Mouse (Mus musculus): Measurements from ENCODE around the gene Osbpl8. TPM values are rescaled to one million over a fixed set of nuclear protein-coding genes. Genes with fewer than 3 reads are reported as not detected.
"Not testable (repeated sequence)": the region's sequence is repeated elsewhere in the genome, so short reads cannot be mapped to it uniquely, and the experiment has no call there.

Gene Osbpl8
- polyA plus RNA-seq, 1 experiment from 2014 or later: 9.6 TPM

- WGBS: 79% methylated on average over 6 of the region's 6 CpGs
- H3K4me3 ChIP-seq (ENCODE audit: low read length): no peak overlapping the region
- ATAC-seq (ENCODE audit: low FRiP score, low TSS enrichment): no peak
- H3K4me1 ChIP-seq (ENCODE audit: control insufficient read depth, insufficient read depth, low read length): no peaks in the 10 kb centered on the region
- H3K27me3 ChIP-seq (ENCODE audit: control insufficient read depth, insufficient read depth, low read length): no peaks in the 10 kb centered on the region
- no peaks in the 10 kb centered on the region for H3K36me3 ChIP-seq (ENCODE audit: control insufficient read depth, insufficient read depth, low read length)
- no peak overlapping the region for H3K27ac ChIP-seq (ENCODE audit: low read depth, low read length)
- H3K9ac ChIP-seq (ENCODE audit: low read depth, low read length): no peak overlapping the region
- H3K9me3 ChIP-seq (ENCODE audit: control insufficient read depth, low read length): no peaks in the 10 kb centered on the region
- no peak overlapping the region for H3K4me2 ChIP-seq (replicated peaks; ENCODE audit: low read depth, low read length)
Measured at GRCm38 (mm10) chr10:111190110-111190795, 25.7 kb downstream of the Osbpl8 start.

GRCm38 (mm10) chr10:111193536-111193935, 29.0 kb downstream of the Osbpl8 start:
- 67% methylated on average over 4 of the region's 4 CpGs for WGBS
- ATAC-seq (ENCODE audit: low FRiP score, low TSS enrichment): no peak
- no peaks in the 10 kb centered on the region for H3K9me3 ChIP-seq (ENCODE audit: control insufficient read depth, low read length)
- H3K27ac ChIP-seq (ENCODE audit: low read depth, low read length): no peak overlapping the region
- H3K9ac ChIP-seq (ENCODE audit: low read depth, low read length): no peak overlapping the region
- no peak overlapping the region for H3K4me2 ChIP-seq (replicated peaks; ENCODE audit: low read depth, low read length)
- H3K36me3 ChIP-seq (ENCODE audit: control insufficient read depth, insufficient read depth, low read length): no peaks in the 10 kb centered on the region
- H3K27me3 ChIP-seq (ENCODE audit: control insufficient read depth, insufficient read depth, low read length): no peaks in the 10 kb centered on the region
- H3K4me3 ChIP-seq (ENCODE audit: low read length): no peak overlapping the region
- H3K4me1 ChIP-seq (ENCODE audit: control insufficient read depth, insufficient read depth, low read length): no peaks in the 10 kb centered on the region

GRCm38 (mm10) chr10:111196191-111196590, 31.6 kb downstream of the Osbpl8 start:
- 93% methylated on average over 2 of the region's 2 CpGs for WGBS
- H3K27ac ChIP-seq (ENCODE audit: low read depth, low read length): no peak overlapping the region

GRCm38 (mm10) chr10:111198705-111199104, 34.2 kb downstream of the Osbpl8 start:
- H3K9ac ChIP-seq (ENCODE audit: low read depth, low read length); H3K4me3 ChIP-seq (ENCODE audit: low read length); H3K4me2 ChIP-seq (replicated peaks; ENCODE audit: low read depth, low read length); H3K36me3 ChIP-seq (ENCODE audit: control insufficient read depth, insufficient read depth, low read length); H3K27me3 ChIP-seq (ENCODE audit: control insufficient read depth, insufficient read depth, low read length); ATAC-seq (ENCODE audit: low FRiP score, low TSS enrichment); H3K9me3 ChIP-seq (ENCODE audit: control insufficient read depth, low read length); H3K4me1 ChIP-seq (ENCODE audit: control insufficient read depth, insufficient read depth, low read length); H3K27ac ChIP-seq (ENCODE audit: low read depth, low read length): not testable (repeated sequence)
- WGBS: 28% methylated on average over 4 of the region's 5 CpGs

More at GRCm38 (mm10) chr10:111196191-111196590, 31.6 kb downstream of the Osbpl8 start:
- no peak overlapping the region for H3K9ac ChIP-seq (ENCODE audit: low read depth, low read length)
- no peaks in the 10 kb centered on the region for H3K4me1 ChIP-seq (ENCODE audit: control insufficient read depth, insufficient read depth, low read length)
- no peaks in the 10 kb centered on the region for H3K27me3 ChIP-seq (ENCODE audit: control insufficient read depth, insufficient read depth, low read length)
- H3K9me3 ChIP-seq (ENCODE audit: control insufficient read depth, low read length): no peaks in the 10 kb centered on the region
- H3K36me3 ChIP-seq (ENCODE audit: control insufficient read depth, insufficient read depth, low read length): no peaks in the 10 kb centered on the region
- H3K4me2 ChIP-seq (replicated peaks; ENCODE audit: low read depth, low read length): no peak overlapping the region
- ATAC-seq (ENCODE audit: low FRiP score, low TSS enrichment): no peak
- no peak overlapping the region for H3K4me3 ChIP-seq (ENCODE audit: low read length)

GRCm38 (mm10) chr10:111201120-111201519, 36.6 kb downstream of the Osbpl8 start:
- H3K4me1 ChIP-seq (ENCODE audit: control insufficient read depth, insufficient read depth, low read length): no peaks in the 10 kb centered on the region
- no peak overlapping the region for H3K9ac ChIP-seq (ENCODE audit: low read depth, low read length)
- H3K4me2 ChIP-seq (replicated peaks; ENCODE audit: low read depth, low read length): no peak overlapping the region
- H3K27me3 ChIP-seq (ENCODE audit: control insufficient read depth, insufficient read depth, low read length): no peaks in the 10 kb centered on the region
- no peak for ATAC-seq (ENCODE audit: low FRiP score, low TSS enrichment)
- no peak overlapping the region for H3K27ac ChIP-seq (ENCODE audit: low read depth, low read length)
- no peaks in the 10 kb centered on the region for H3K9me3 ChIP-seq (ENCODE audit: control insufficient read depth, low read length)
- no peaks in the 10 kb centered on the region; the same call in 1 of the 2 replicates for H3K36me3 ChIP-seq (ENCODE audit: control insufficient read depth, insufficient read depth, low read length)
- no peak overlapping the region for H3K4me3 ChIP-seq (ENCODE audit: low read length)
- WGBS: 75% methylated on average over 7 of the region's 7 CpGs

- Histone ChIP-seq H3K27me3 (ENCODE audit: control insufficient read depth, insufficient read depth, low read length) (no peaks in the 10 kb centered on the region), H3K9me3 (ENCODE audit: control insufficient read depth, low read length) (no peaks in the 10 kb centered on the region), H3K4me2 (replicated peaks; ENCODE audit: low read depth, low read length) (no peak overlapping the region), H3K4me1 (ENCODE audit: control insufficient read depth, insufficient read depth, low read length) (no peaks in the 10 kb centered on the region), H3K36me3 (ENCODE audit: control insufficient read depth, insufficient read depth, low read length) (no peaks in the 10 kb centered on the region; the same call in 1 of the 2 replicates), H3K9ac (ENCODE audit: low read depth, low read length) (no peak overlapping the region), H3K4me3 (ENCODE audit: low read length) (no peak overlapping the region), H3K27ac (ENCODE audit: low read depth, low read length) (no peak overlapping the region)
- no peak for ATAC-seq (ENCODE audit: low FRiP score, low TSS enrichment)
- 55% methylated on average over 4 of the region's 4 CpGs for WGBS
Measured at GRCm38 (mm10) chr10:111201666-111202065, 37.1 kb downstream of the Osbpl8 start.

GRCm38 (mm10) chr10:111204089-111204488, 39.5 kb downstream of the Osbpl8 start:
- no peak overlapping the region for H3K4me3 ChIP-seq (ENCODE audit: low read length)
- no peaks in the 10 kb centered on the region for H3K27me3 ChIP-seq (ENCODE audit: control insufficient read depth, insufficient read depth, low read length)
- no peaks in the 10 kb centered on the region; the same call in 1 of the 2 replicates for H3K36me3 ChIP-seq (ENCODE audit: control insufficient read depth, insufficient read depth, low read length)
- no peak for ATAC-seq (ENCODE audit: low FRiP score, low TSS enrichment)
- H3K4me2 ChIP-seq (replicated peaks; ENCODE audit: low read depth, low read length): no peak overlapping the region
- no peaks in the 10 kb centered on the region for H3K4me1 ChIP-seq (ENCODE audit: control insufficient read depth, insufficient read depth, low read length)
- 88% methylated on average over 5 of the region's 5 CpGs for WGBS
- H3K27ac ChIP-seq (ENCODE audit: low read depth, low read length): no peak overlapping the region
- no peaks in the 10 kb centered on the region for H3K9me3 ChIP-seq (ENCODE audit: control insufficient read depth, low read length)
- no peak overlapping the region for H3K9ac ChIP-seq (ENCODE audit: low read depth, low read length)

- 86% methylated on average over 2 of the region's 2 CpGs for WGBS
- Histone ChIP-seq H3K4me1 (ENCODE audit: control insufficient read depth, insufficient read depth, low read length) (no peaks in the 10 kb centered on the region), H3K4me2 (replicated peaks; ENCODE audit: low read depth, low read length) (no peak overlapping the region), H3K4me3 (ENCODE audit: low read length) (no peak overlapping the region), H3K9ac (ENCODE audit: low read depth, low read length) (no peak overlapping the region), H3K27me3 (ENCODE audit: control insufficient read depth, insufficient read depth, low read length) (no peaks in the 10 kb centered on the region), H3K27ac (ENCODE audit: low read depth, low read length) (no peak overlapping the region), H3K36me3 (ENCODE audit: control insufficient read depth, insufficient read depth, low read length) (no peaks in the 10 kb centered on the region; the same call in 1 of the 2 replicates), H3K9me3 (ENCODE audit: control insufficient read depth, low read length) (no peaks in the 10 kb centered on the region)
- ATAC-seq (ENCODE audit: low FRiP score, low TSS enrichment): no peak
Measured at GRCm38 (mm10) chr10:111205421-111205820, 40.9 kb downstream of the Osbpl8 start.

GRCm38 (mm10) chr10:111207386-111207785, 42.8 kb downstream of the Osbpl8 start:
- Histone ChIP-seq H3K9me3 (ENCODE audit: control insufficient read depth, low read length) (no peaks in the 10 kb centered on the region), H3K27me3 (ENCODE audit: control insufficient read depth, insufficient read depth, low read length) (no peaks in the 10 kb centered on the region), H3K36me3 (ENCODE audit: control insufficient read depth, insufficient read depth, low read length) (no peaks in the 10 kb centered on the region; the same call in 1 of the 2 replicates), H3K4me2 (replicated peaks; ENCODE audit: low read depth, low read length) (no peak overlapping the region), H3K4me1 (ENCODE audit: control insufficient read depth, insufficient read depth, low read length) (no peaks in the 10 kb centered on the region), H3K27ac (ENCODE audit: low read depth, low read length) (no peak overlapping the region), H3K9ac (ENCODE audit: low read depth, low read length) (no peak overlapping the region), H3K4me3 (ENCODE audit: low read length) (no peak overlapping the region)
- WGBS: 85% methylated on average over 9 of the region's 9 CpGs
- no peak for ATAC-seq (ENCODE audit: low FRiP score, low TSS enrichment)
